Mouse (Mus musculus): Measurements from ENCODE around the gene Cwc27.

DNA sequence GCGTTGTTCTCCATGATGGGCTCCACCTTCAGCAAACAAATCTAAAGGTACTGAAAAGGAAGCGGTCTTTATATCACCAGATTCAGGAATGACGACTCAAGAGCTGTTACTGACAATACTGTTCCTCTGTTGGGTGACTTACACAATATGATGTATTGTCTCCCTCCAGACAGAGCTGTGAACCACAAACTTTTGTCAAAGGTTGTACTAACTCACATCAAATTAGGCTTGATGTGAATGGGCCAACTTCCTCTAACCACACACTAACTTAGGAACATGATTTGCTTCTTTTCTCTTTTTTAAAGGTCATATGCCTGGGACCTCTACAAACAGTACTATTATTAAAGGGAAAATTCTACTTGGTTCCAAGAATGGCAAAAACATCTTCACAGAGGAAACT lies 53.7 kb downstream of the Cwc27 start:
- no peak for TF ChIP-seq POLR2A (IDR thresholded peaks at IDR 0.05; ENCODE audit: insufficient read length, low read depth)
- no peak for TF ChIP-seq TCF3 (IDR thresholded peaks at IDR 0.05; ENCODE audit: insufficient read length, low read depth)
- no peak for TF ChIP-seq REST (IDR thresholded peaks at IDR 0.05; ENCODE audit: insufficient read depth, insufficient read length)
- no peak for TF ChIP-seq MYOG (IDR thresholded peaks at IDR 0.05; ENCODE audit: control insufficient read depth in 1 of 3, insufficient read depth in 1 of 3, insufficient read length in 2 of 3, low read depth in 2 of 3)
- no peak for TF ChIP-seq E2F4 (IDR thresholded peaks at IDR 0.05; ENCODE audit: insufficient read depth)
- TF ChIP-seq SRF (IDR thresholded peaks at IDR 0.05; ENCODE audit: control insufficient read depth, insufficient read length, low read depth): no peak
- TF ChIP-seq TCF12 (IDR thresholded peaks at IDR 0.05; ENCODE audit: insufficient read depth, poor library complexity, severe bottlenecking): no peak
- no peak for TF ChIP-seq MAX (IDR thresholded peaks at IDR 0.05; ENCODE audit: low read depth)
- no peak for TF ChIP-seq USF1 (IDR thresholded peaks at IDR 0.05; ENCODE audit: low read depth)
- no peak for TF ChIP-seq POLR2AphosphoS2 (IDR thresholded peaks at IDR 0.05; ENCODE audit: insufficient read length, low read depth)
